Mouse (Mus musculus) midbrain, embryonic 14.5 days (tissue): ENCODE measurements around the gene Agbl5. TPM values are rescaled to one million over a fixed set of nuclear protein-coding genes. Genes with fewer than 3 reads are reported as not detected.

Experiments
- ATAC-seq: fragments of 200-750 bp; cut with Nextera tagmentation; 2 replicates; pipeline ENCODE4 v1.8.0; 2017; ENCODE audit warnings: moderate number of reproducible peaks, moderate library complexity; ENCODE audit not compliant: low FRiP score, low TSS enrichment
- DNase-seq: peaks from one replicate; pipeline ENCODE4 v3.0.0-alpha.2; 2015
- H3K27ac ChIP-seq: fragments of 300-500 bp; sonication (generic); replicated peaks from 2 replicates; pipeline ENCODE4 v1.5.1; 2014; ENCODE audit warnings: mild to moderate bottlenecking, low read depth, low read length, moderate library complexity
- H3K27me3 ChIP-seq: fragments of 300-500 bp; sonication (generic); 2 replicates; pipeline ENCODE4 v1.6.1; 2014; ENCODE audit warnings: low read length, control low read depth, mixed read lengths; ENCODE audit not compliant: control insufficient read depth, insufficient read depth
- H3K36me3 ChIP-seq: fragments of 300-500 bp; sonication (generic); 2 replicates; pipeline ENCODE4 v1.6.1; 2014; ENCODE audit warnings: low read length, control low read depth; ENCODE audit not compliant: control insufficient read depth, insufficient read depth
- H3K4me1 ChIP-seq: fragments of 300-500 bp; sonication (generic); 2 replicates; pipeline ENCODE4 v1.6.1; 2014; ENCODE audit warnings: mild to moderate bottlenecking, antibody characterized with exemption, low read length, control low read depth; ENCODE audit not compliant: control insufficient read depth, insufficient read depth
- H3K4me2 ChIP-seq: fragments of 300-500 bp; sonication (generic); 2 replicates; pipeline ENCODE4 v1.6.1; 2014; ENCODE audit warnings: mild to moderate bottlenecking, low read length, moderate library complexity
- H3K4me3 ChIP-seq: fragments of 300-500 bp; sonication (generic); replicated peaks from 2 replicates; pipeline ENCODE4 v1.5.1; 2014; ENCODE audit warnings: low read depth, low read length
- H3K9ac ChIP-seq: fragments of 300-500 bp; sonication (generic); replicated peaks from 2 replicates; pipeline ENCODE4 v1.6.1; 2014; ENCODE audit warnings: mild to moderate bottlenecking, low read length, moderate library complexity
- H3K9me3 ChIP-seq: fragments of 300-500 bp; sonication (generic); 2 replicates; pipeline ENCODE4 v1.6.1; 2016; ENCODE audit warnings: low read length, control low read depth, mixed read lengths; ENCODE audit not compliant: control insufficient read depth
- WGBS: fragments of 180-500 bp; shearing (Covaris S2); extraction: QIAGEN DNeasy Blood & Tissue Kit; methylation state at CpG from one replicate; pipeline ENCODE4 v1.1.7; 2014; 5-methylcytosine and 5-hydroxymethylcytosine counted together
- polyA plus RNA-seq: library from polyadenylated mRNA; unstranded; fragments of >200 nt; fragmentation: Nextera tagmentation; extraction: Ambion mirVana; gene quantifications from 2 replicates; pipeline ENCODE4 v1.2.1, GENCODE M21; 2014

The Agbl5 gene
- polyA plus RNA-seq, 1 experiment from 2014 or later: 27.8 TPM

- DNase-seq (no peak), ATAC-seq (no peak)
- no peaks in the 10 kb centered on the region for H3K27me3 ChIP-seq
- H3K9ac ChIP-seq: no peak overlapping the region
- WGBS: 94% methylated on average over 9 of the region's 9 CpGs
- peaks cover 27% of the 10 kb centered on the region for H3K4me1 ChIP-seq
- no peaks in the 10 kb centered on the region for H3K9me3 ChIP-seq
- H3K4me3 ChIP-seq: no peak overlapping the region
- H3K36me3 ChIP-seq: peaks cover 59% of the 10 kb centered on the region
- no peak overlapping the region for H3K27ac ChIP-seq
- H3K4me2 ChIP-seq: no peak overlapping the region
Measured at GRCm38 (mm10) chr5:30954556-30954955, 66.1 kb downstream of the Agbl5 start.

GRCm38 (mm10) chr5:30955751-30956150, 67.3 kb downstream of the Agbl5 start:
- Histone ChIP-seq H3K27ac (no peak overlapping the region), H3K4me1 (peaks cover 21% of the 10 kb centered on the region), H3K36me3 (peaks cover 59% of the 10 kb centered on the region), H3K9me3 (no peaks in the 10 kb centered on the region), H3K4me2 (no peak overlapping the region), H3K4me3 (no peak overlapping the region), H3K27me3 (no peaks in the 10 kb centered on the region), H3K9ac (no peak overlapping the region)
- 97% methylated on average over 6 of the region's 6 CpGs for whole genome bisulfite sequencing
- ATAC-seq (no peak), DNase-seq (no peak)

Other genes starting within 250 kb of the Agbl5 start
- gene Slc35f6, start 240.8 kb upstream of the Agbl5 start, polyA plus RNA-seq: 26.6 and 33.9 TPM in 2 replicates
- 40.0 and 65.3 TPM in 2 replicates for gene Cenpa, start 221.9 kb upstream of the Agbl5 start, polyA plus RNA-seq
- 219 and 240 TPM in 2 replicates for gene Dpysl5, start 177.1 kb upstream of the Agbl5 start, polyA plus RNA-seq
- 125 and 129 TPM in 2 replicates for gene Mapre3, start 74.1 kb upstream of the Agbl5 start, polyA plus RNA-seq
- gene Tmem214, start 20.7 kb upstream of the Agbl5 start, polyA plus RNA-seq: 46.7 and 55.5 TPM in 2 replicates
- gene Ost4, start 19.1 kb downstream of the Agbl5 start, polyA plus RNA-seq: 246 and 266 TPM in 2 replicates
- 3.7 and 11.2 TPM in 2 replicates for gene Emilin1, start 24.7 kb downstream of the Agbl5 start, polyA plus RNA-seq
- gene Khk, start 32.7 kb downstream of the Agbl5 start, polyA plus RNA-seq: 7.0 and 7.4 TPM in 2 replicates
- 43.0 and 55.3 TPM in 2 replicates for gene Cgref1, start 56.9 kb downstream of the Agbl5 start, polyA plus RNA-seq
- 82.6 and 94.7 TPM in 2 replicates for gene Preb, start 71.7 kb downstream of the Agbl5 start, polyA plus RNA-seq
- 0.08 TPM in 2 replicates for gene Tcf23, start 80.0 kb downstream of the Agbl5 start, polyA plus RNA-seq
- 163 and 183 TPM in 2 replicates for gene Atraid, start 159.6 kb downstream of the Agbl5 start, polyA plus RNA-seq
- 19.2 and 19.6 TPM in 2 replicates for gene Slc5a6, start 160.2 kb downstream of the Agbl5 start, polyA plus RNA-seq
- gene Cad, start 166.1 kb downstream of the Agbl5 start, polyA plus RNA-seq: 11.8 and 17.2 TPM in 2 replicates
- not detected in 2 replicates for gene Dnajc5g, start 217.6 kb downstream of the Agbl5 start, polyA plus RNA-seq
- gene Slc30a3, start 219.5 kb downstream of the Agbl5 start, polyA plus RNA-seq: 19.8 and 20.0 TPM in 2 replicates
- gene Trim54, start 228.0 kb downstream of the Agbl5 start, polyA plus RNA-seq: not detected in 2 replicates